Mouse (Mus musculus) layer of hippocampus, adult 18-20 months (tissue): Measurements from ENCODE around the gene Sema4a. TPM values are rescaled to one million over a fixed set of nuclear protein-coding genes. Genes with fewer than 3 reads are reported as not detected.
A peak's percentile ranks its signal among the peaks of the same experiment; 100 is the strongest.

Experiments used
- DNase-seq, 2 experiments: peaks; one replicate each; pipeline ENCODE4 v3.0.0; 2022; ENCODE audit warnings: low spot score in 2 of 2
- long read RNA-seq: library from polyadenylated mRNA; stranded (forward); transcript quantifications from one replicate; pipeline ENCODE4 v2.0.0, GENCODE M21; 2021
- total RNA-seq, 2 experiments: library from RNA; stranded (reverse); gene quantifications; 2 replicates each; pipeline ENCODE4 v1.2.3; 2021

Gene Sema4a
- total RNA-seq, result 10 to 100 TPM; 40.4 to 41.5 TPM
- long read RNA-seq, transcript Sema4a-214 (15 exons, 3,046 nt), result minor isoform, 8 of 45 reads
- long read RNA-seq, transcript Sema4a-213 (15 exons, 3,125 nt), result major isoform, 20 of 45 reads
- long read RNA-seq, transcript Sema4a-215 (15 exons, 3,084 nt), result minor isoform, 5 of 45 reads
- long read RNA-seq, partial matches to known transcripts, result 5 of 45 reads
- long read RNA-seq, other reads (novel, unspliced or antisense), result 6 of 45 reads

- DNase-seq, result no peak
Measured at GRCm38 (mm10) chr3:88460983-88461696, at the start of gene Sema4a. Gene Sema4a, minus strand, starts transcription at chr3:88461182.

- DNase-seq, result peak; percentile 91 to 94
Measured at GRCm38 (mm10) chr3:88509692-88510420, 48.9 kb upstream of the Sema4a start, which contains the start of gene Lmna. Gene Lmna, minus strand, starts transcription at chr3:88509956.

GRCm38 (mm10) chr3:88509250-88509649 is 48.3 kb upstream of the Sema4a start:
- no peak for DNase-seq

- no peak for DNase-seq
Measured at GRCm38 (mm10) chr3:88505765-88506164, 44.8 kb upstream of the Sema4a start.

- DNase-seq, result no peak
Measured at GRCm38 (mm10) chr3:88505081-88505480, 44.1 kb upstream of the Sema4a start.

GRCm38 (mm10) chr3:88503881-88504746 is 43.1 kb upstream of the Sema4a start:
- DNase-seq, result no peak

- DNase-seq, result no peak
Measured at GRCm38 (mm10) chr3:88503505-88503863, 42.5 kb upstream of the Sema4a start.

GRCm38 (mm10) chr3:88502641-88503504 is 41.9 kb upstream of the Sema4a start:
- DNase-seq, result peak; percentile 87 to 94

- no peak for DNase-seq
Measured at GRCm38 (mm10) chr3:88502031-88502571, 41.1 kb upstream of the Sema4a start.

GRCm38 (mm10) chr3:88501366-88502030 is 40.5 kb upstream of the Sema4a start:
- no peak for DNase-seq

GRCm38 (mm10) chr3:88500655-88501365 is 39.8 kb upstream of the Sema4a start:
- no peak for DNase-seq

- no peak for DNase-seq
Measured at GRCm38 (mm10) chr3:88500087-88500486, 39.1 kb upstream of the Sema4a start.

GRCm38 (mm10) chr3:88499580-88499979 is 38.6 kb upstream of the Sema4a start:
- no peak for DNase-seq

GRCm38 (mm10) chr3:88495741-88496415 is 34.9 kb upstream of the Sema4a start:
- no peak for DNase-seq

GRCm38 (mm10) chr3:88494836-88495628 is 34.0 kb upstream of the Sema4a start:
- peak in 1 of 2 experiments; percentile 63 for DNase-seq

- no peak for DNase-seq
Measured at GRCm38 (mm10) chr3:88493706-88494582, 33.0 kb upstream of the Sema4a start.
